Mouse (Mus musculus) neural tube, embryonic 15.5 days (tissue): ENCODE data around the gene Acap3. TPM values are rescaled to one million over a fixed set of nuclear protein-coding genes. Genes with fewer than 3 reads are reported as not detected.

Experiments
- ATAC-seq: fragments of 200-750 bp; cut with Nextera tagmentation; 2 replicates; pipeline ENCODE4 v1.8.0; 2017; ENCODE audit warnings: mild to moderate bottlenecking, moderate TSS enrichment, moderate library complexity; ENCODE audit not compliant: low FRiP score
- H3K27ac ChIP-seq: fragments of 300-500 bp; sonication (generic); replicated peaks from 2 replicates; pipeline ENCODE4 v1.5.1; 2015; ENCODE audit warnings: mild to moderate bottlenecking, inconsistent platforms
- H3K27me3 ChIP-seq: fragments of 300-500 bp; sonication (generic); replicated peaks from 2 replicates; pipeline ENCODE4 v1.6.1; 2015; ENCODE audit warnings: inconsistent platforms
- H3K36me3 ChIP-seq: fragments of 300-500 bp; sonication (generic); 2 replicates; pipeline ENCODE4 v1.6.1; 2015; ENCODE audit warnings: inconsistent platforms
- H3K4me1 ChIP-seq: fragments of 300-500 bp; sonication (generic); 2 replicates; pipeline ENCODE4 v1.6.1; 2015; ENCODE audit warnings: inconsistent platforms
- H3K4me2 ChIP-seq: fragments of 300-500 bp; sonication (generic); 2 replicates; pipeline ENCODE4 v1.6.1; 2015; ENCODE audit warnings: inconsistent platforms, mild to moderate bottlenecking, moderate library complexity
- H3K4me3 ChIP-seq: fragments of 300-500 bp; sonication (generic); replicated peaks from 2 replicates; pipeline ENCODE4 v1.5.1; 2015; ENCODE audit warnings: mild to moderate bottlenecking, inconsistent platforms
- H3K9ac ChIP-seq: fragments of 300-500 bp; sonication (generic); replicated peaks from 2 replicates; pipeline ENCODE4 v1.6.1; 2015; ENCODE audit warnings: mild to moderate bottlenecking, inconsistent platforms
- H3K9me3 ChIP-seq: fragments of 300-500 bp; sonication (generic); replicated peaks from 2 replicates; pipeline ENCODE4 v1.6.1; 2016; ENCODE audit warnings: inconsistent platforms
- WGBS: fragments of 180-500 bp; shearing (Covaris S2); methylation state at CpG from one replicate; pipeline ENCODE4 v1.1.7; 2015; ENCODE audit warnings: mixed read lengths; 5-methylcytosine and 5-hydroxymethylcytosine counted together
- polyA plus RNA-seq: library from polyadenylated mRNA; unstranded; fragments of >200 nt; fragmentation: Nextera tagmentation; extraction: Ambion mirVana; gene quantifications from 2 replicates; pipeline ENCODE4 v1.2.1, GENCODE M21; 2015

Gene Acap3
- polyA plus RNA-seq, 1 experiment from 2014 or later = 70.3 TPM

DNA sequence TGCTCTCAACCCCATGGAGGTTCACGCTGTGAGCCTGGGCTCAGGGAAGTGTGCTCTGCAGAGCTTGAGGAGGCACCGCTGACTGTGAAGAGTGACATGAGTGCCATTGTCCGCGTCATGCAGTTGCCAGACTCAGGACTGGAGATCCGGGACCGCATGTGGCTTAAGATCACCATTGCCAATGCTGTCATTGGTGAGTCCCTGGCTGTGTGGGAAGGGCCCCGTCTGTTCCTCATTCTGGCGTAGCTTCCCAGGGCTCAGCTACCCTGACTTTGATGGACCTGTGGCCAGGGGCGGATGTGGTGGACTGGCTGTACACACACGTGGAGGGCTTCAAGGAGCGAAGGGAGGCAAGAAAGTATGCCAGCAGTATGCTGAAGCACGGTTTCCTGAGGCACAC, 35.6 kb upstream of the Acap3 start:
- Histone ChIP-seq H3K4me2 (no peak overlapping the region), H3K4me1 (peaks cover 11% of the 10 kb centered on the region), H3K27ac (no peak overlapping the region), H3K36me3 (peaks cover 79% of the 10 kb centered on the region), H3K9me3 (no peaks in the 10 kb centered on the region), H3K9ac (no peak overlapping the region), H3K4me3 (no peak overlapping the region), H3K27me3 (no peaks in the 10 kb centered on the region)
- no peak for ATAC-seq
- WGBS = 97% methylated on average over 12 of the region's 12 CpGs

DNA sequence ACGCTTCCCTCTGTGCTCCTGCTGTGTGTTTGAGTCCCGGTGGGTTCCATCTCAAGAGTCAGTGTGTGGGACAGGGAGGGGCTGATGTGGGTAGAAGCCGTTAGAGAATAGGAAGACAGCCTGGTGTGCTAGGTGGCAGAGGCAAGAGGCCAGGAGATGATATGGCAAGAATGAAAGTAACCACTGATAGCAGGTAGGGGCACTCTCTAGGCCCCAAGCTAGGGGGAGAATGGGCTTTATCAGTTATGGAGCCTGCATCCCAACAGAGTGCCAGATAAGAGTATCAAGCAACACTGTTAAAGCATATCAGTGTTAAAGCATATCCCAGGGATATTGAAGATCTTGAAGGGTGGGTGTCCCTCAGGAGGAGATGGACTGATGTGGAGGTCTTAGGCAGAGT, 34.7 kb upstream of the Acap3 start:
- Histone ChIP-seq H3K27ac (no peak overlapping the region), H3K27me3 (no peaks in the 10 kb centered on the region), H3K4me1 (peaks cover 4% of the 10 kb centered on the region; the same call in 1 of the 2 replicates), H3K36me3 (peaks cover 87% of the 10 kb centered on the region), H3K4me3 (no peak overlapping the region), H3K9me3 (no peaks in the 10 kb centered on the region), H3K9ac (no peak overlapping the region), H3K4me2 (no peak overlapping the region)
- 86% methylated on average over 3 of the region's 3 CpGs for WGBS
- ATAC-seq = no peak

DNA sequence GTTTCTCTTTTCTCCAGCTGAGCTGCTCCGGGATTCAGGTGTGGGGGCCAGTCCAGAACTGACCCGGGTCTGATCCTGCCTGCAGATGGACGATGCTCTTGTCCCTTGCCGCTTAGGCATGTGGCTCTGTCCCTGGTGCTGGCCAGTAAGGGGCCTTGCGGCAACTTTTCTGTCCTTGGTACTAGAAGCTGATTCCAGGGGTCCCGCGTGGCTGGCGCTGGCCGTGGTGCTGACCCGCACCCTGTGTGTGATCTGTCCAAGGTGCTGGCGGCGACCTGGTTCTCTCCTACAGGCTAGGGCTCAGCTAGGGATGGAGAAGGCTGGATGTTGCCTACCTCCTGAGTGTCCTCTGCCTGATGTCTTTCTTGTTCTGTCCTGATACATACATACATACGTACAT, 32.3 kb upstream of the Acap3 start:
- Histone ChIP-seq H3K36me3 (peaks cover 78% of the 10 kb centered on the region), H3K4me1 (no peaks in the 10 kb centered on the region)
- ATAC-seq = no peak

DNA sequence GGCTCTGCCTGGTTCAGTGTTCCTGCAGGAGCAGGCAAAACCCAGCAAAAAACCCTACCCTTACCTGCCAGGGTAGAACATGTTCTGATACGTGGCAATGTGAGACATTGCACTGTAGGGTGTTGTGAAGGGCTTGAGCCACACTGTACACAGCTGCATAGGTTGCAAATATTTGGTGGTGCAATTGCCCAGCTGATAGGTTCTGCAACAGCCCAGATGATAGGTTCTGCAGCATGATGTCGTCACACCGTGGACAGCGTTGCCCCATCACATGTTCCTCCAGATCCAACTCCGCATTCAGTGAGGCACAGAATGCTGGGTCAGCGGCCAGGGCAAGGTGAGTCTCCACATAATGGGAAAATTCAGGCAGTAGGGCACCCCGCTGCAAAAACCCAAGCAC, 29.8 kb upstream of the Acap3 start:
- peaks cover 70% of the 10 kb centered on the region for H3K36me3 ChIP-seq
- no peaks in the 10 kb centered on the region for H3K4me1 ChIP-seq
- no peak overlapping the region for H3K4me2 ChIP-seq
- WGBS = 92% methylated on average over 7 of the region's 7 CpGs
- ATAC-seq = no peak
- no peak overlapping the region for H3K27ac ChIP-seq
- H3K9me3 ChIP-seq = no peaks in the 10 kb centered on the region
- no peak overlapping the region for H3K9ac ChIP-seq
- H3K4me3 ChIP-seq = no peak overlapping the region
- H3K27me3 ChIP-seq = no peaks in the 10 kb centered on the region

More for the DNA sequence above, 32.3 kb upstream of the Acap3 start:
- Histone ChIP-seq H3K27ac (no peak overlapping the region), H3K9ac (no peak overlapping the region), H3K4me3 (no peak overlapping the region), H3K9me3 (no peaks in the 10 kb centered on the region), H3K27me3 (no peaks in the 10 kb centered on the region), H3K4me2 (no peak overlapping the region)
- WGBS = 33% methylated on average over 13 of the region's 13 CpGs

DNA sequence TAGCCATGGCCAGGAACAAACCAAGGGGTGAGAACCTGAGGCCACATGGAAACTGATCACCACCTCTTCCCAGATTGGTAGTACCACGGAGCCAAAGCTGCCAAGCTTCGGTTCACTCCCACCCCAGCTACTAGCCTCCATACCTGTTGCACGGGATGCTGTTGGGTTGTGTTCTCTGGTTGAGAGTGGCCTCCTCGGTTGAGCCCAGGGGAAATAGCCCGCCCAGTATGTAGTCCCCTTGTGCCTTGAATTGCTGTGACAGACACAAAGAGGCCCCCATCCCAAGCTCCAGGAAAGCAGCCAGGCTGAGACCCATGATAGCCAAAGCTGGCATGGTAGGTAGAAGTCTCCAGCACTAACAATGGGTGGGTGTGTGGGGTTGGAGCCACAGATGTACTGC, 28.6 kb upstream of the Acap3 start, which contains the start of gene Tas1r3:
Gene Tas1r3, minus strand, starts transcription at position 362 of the 400 bp plus-strand sequence.
- Histone ChIP-seq H3K4me1 (peaks cover 2% of the 10 kb centered on the region), H3K9ac (no peak within 1 kb of the TSS), H3K9me3 (no peaks in the 10 kb centered on the region), H3K27ac (no peak within 1 kb of the TSS), H3K27me3 (no peaks in the 10 kb centered on the region), H3K4me2 (no peak within 1 kb of the TSS), H3K4me3 (no peak within 1 kb of the TSS), H3K36me3 (peaks cover 66% of the 10 kb centered on the region)
- no peak for ATAC-seq
- WGBS = 81% methylated on average over 5 of the region's 5 CpGs

DNA sequence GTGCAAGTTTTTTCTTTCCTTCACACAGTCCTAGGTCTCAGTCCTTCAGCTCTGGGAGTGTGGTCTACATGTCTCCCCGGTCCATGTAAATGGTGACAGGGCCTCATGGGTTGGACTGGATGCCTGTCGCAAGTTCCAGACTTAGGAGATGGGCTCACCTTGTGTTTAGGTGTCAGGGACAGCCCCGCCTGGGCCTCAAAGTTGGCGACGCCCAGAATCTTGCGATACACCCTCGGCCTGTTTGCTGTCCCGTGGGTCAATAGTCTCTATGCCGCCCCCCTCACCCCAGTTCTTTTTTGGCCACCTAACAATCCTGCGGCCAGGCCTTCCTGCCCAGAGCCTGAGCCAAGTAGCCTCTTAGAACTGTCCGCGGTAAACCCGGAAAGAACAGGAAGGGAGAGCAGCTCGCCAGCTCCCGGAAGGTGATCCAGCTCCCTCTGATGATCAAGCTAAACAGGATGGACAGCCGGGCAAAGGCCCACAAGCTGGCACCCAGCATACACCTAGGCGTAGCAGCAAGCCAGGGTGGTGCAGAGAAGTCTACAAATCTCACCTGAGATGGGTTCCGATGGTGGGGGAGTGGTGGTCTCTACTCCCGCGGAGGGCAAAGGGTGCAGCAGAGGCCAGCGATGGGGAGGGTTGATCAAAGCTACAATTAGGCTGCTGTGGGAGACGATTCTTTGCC, 22.9 kb upstream of the Acap3 start:
- Histone ChIP-seq H3K27me3 (no peaks in the 10 kb centered on the region), H3K4me1 (peaks cover 32% of the 10 kb centered on the region), H3K27ac (peak overlapping the region; percentile 58), H3K4me3 (peak overlapping the region; percentile 86), H3K9me3 (no peaks in the 10 kb centered on the region), H3K36me3 (peaks cover 47% of the 10 kb centered on the region), H3K4me2 (peak overlapping the region; percentile 92), H3K9ac (peak overlapping the region; percentile 84)
- ATAC-seq = no peak; the same call in 1 of the 2 replicates
- WGBS = 11% methylated on average over 22 of the region's 22 CpGs

DNA sequence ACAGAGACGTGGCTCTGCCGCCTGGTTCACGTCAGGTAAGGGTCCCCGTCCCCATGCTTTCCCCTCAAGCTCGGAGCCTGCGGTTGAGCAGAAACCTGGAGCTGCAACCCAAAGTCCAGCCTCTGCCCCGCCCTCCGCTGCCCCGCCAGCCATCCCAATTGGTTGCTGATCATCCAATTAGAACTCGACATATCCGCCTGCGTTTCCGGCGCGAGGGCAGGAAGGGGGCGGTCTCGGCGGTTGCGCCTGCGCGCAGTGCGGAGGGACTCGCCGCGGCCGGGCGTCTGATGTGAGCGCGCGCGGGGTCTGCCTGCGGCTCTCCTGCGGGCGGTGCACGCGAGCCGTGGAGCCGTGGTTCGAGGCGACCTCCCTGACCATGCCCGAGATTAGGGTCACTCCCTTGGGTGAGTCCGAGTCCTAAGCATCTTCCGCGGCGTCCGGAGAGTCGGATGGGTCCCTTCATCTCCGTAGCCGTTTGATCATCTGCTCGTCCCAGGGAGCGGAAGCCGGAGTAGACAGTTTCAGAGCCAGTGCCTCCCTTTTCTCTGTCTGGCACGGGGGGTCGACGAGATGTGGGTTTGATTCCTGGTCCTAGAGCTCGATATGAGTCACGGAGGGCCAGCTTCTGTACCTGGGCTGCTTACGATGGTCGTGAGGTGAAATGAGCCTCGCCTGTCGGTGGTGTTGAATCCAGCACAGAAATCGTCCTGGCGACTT, 22.1 kb upstream of the Acap3 start, which contains the start of the genes Cptp and Ints11:
Gene Cptp, minus strand, starts transcription at position 124 of the 717 bp plus-strand sequence.
Gene Ints11, plus strand, starts transcription at position 230 of the 717 bp plus-strand sequence.
- ATAC-seq = peak; percentile 96
- Histone ChIP-seq H3K27ac (peak within 1 kb of the TSS; percentile 83), H3K9ac (peak within 1 kb of the TSS; percentile 84), H3K36me3 (peaks cover 53% of the 10 kb centered on the region), H3K9me3 (no peaks in the 10 kb centered on the region), H3K4me2 (peak within 1 kb of the TSS; percentile 92), H3K4me3 (peak within 1 kb of the TSS; percentile 86), H3K4me1 (peaks cover 32% of the 10 kb centered on the region), H3K27me3 (no peaks in the 10 kb centered on the region)
- under 1% methylated on average over 63 of the region's 63 CpGs for WGBS

DNA sequence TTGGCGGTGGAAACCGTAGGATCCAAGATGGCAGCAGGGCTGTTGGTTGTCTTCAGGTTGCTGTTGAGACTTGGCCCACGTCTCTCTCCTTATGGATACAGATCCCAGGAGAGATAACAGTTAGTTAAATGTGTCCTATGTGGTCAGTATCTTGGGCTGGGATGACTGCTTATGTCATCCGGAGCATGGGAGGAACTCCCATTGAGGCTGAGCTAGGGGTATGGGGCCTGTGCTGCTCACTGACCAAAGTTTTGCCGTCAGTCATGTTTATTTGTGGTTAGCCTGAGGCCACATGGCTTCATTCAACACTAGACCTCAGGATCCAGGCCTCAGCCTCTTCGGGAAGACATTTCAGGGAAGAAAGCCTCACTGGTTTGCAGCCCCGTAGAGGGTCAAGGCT, 20.2 kb upstream of the Acap3 start:
- 96% methylated on average over 7 of the region's 7 CpGs for WGBS

DNA sequence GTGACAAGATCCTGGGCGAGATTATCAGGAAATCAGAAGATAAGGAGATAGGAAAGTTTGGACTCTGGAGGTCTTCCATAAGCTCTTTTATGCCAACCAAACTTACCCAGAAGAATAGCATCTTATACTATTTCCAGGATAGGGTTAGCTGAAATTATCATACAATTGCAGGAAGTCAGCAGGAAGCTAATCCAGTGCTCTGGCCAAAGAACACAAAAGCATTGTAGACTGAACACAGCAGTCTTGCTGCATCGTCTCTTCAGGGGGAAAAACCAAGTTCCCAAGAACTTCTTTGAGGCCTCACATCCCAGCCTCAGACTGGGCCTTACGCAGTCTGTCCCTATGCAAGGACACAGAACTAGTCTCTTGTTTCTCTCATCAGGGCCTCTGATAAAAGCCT, 8.0 kb upstream of the Acap3 start:
- WGBS = 87% methylated on average over 3 of the region's 3 CpGs
- H3K36me3 ChIP-seq = peaks cover 46% of the 10 kb centered on the region
- H3K9ac ChIP-seq = no peak overlapping the region

More for the DNA sequence above, 20.2 kb upstream of the Acap3 start:
- Histone ChIP-seq H3K4me2 (no peak overlapping the region), H3K9ac (no peak overlapping the region), H3K36me3 (peaks cover 55% of the 10 kb centered on the region), H3K9me3 (no peaks in the 10 kb centered on the region), H3K4me1 (peaks cover 32% of the 10 kb centered on the region), H3K4me3 (no peak overlapping the region), H3K27me3 (no peaks in the 10 kb centered on the region), H3K27ac (no peak overlapping the region)
- no peak for ATAC-seq

DNA sequence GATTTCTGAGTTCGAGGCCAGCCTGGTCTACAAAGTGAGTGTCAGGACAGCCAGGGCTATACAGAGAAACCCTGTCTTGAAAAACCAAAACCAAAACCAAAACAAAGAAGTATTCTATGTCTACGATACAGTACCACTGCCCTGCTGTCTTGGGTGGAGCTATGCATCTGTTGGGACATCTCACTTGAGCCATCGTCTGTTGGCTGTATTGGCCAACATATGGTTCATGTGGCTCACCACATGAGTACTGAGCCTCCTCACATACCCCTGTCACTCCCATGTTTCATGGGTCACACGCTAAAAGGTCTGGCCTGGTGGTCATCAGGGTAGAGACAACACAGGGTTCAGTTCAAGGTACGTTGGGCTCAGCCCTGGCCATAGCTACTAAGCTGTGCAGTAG, 5.3 kb upstream of the Acap3 start:
- Histone ChIP-seq H3K4me1 (peaks cover 18% of the 10 kb centered on the region), H3K36me3 (peaks cover 56% of the 10 kb centered on the region), H3K4me3 (no peak overlapping the region), H3K9me3 (no peaks in the 10 kb centered on the region), H3K27me3 (no peaks in the 10 kb centered on the region), H3K27ac (no peak overlapping the region), H3K9ac (no peak overlapping the region), H3K4me2 (no peak overlapping the region)
- WGBS = 97% methylated on average over 5 of the region's 5 CpGs
- ATAC-seq = no peak

More for the DNA sequence above, 8.0 kb upstream of the Acap3 start:
- H3K4me1 ChIP-seq = no peaks in the 10 kb centered on the region
- H3K4me2 ChIP-seq = no peak overlapping the region
- no peaks in the 10 kb centered on the region for H3K9me3 ChIP-seq
- H3K4me3 ChIP-seq = no peak overlapping the region
- H3K27me3 ChIP-seq = no peaks in the 10 kb centered on the region
- H3K27ac ChIP-seq = no peak overlapping the region
- no peak for ATAC-seq

DNA sequence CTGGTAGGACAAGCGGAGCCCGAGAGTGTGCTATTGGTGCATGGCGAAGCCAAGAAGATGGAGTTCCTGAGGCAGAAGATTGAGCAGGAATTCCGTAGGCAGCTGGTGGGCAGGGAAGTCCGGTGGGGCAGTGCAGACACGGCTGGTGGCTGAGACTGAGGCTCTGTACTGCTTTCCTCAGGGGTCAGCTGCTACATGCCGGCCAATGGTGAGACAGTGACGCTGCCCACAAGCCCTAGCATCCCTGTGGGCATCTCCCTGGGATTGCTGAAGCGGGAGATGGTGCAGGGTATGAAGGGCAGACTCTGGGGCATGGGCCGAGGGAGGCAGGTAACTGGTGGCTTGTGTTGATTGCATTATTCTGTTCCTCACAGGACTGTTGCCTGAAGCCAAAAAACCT, 3.9 kb upstream of the Acap3 start:
- ATAC-seq = no peak
- 89% methylated on average over 10 of the region's 10 CpGs for WGBS
- no peaks in the 10 kb centered on the region for H3K9me3 ChIP-seq
- no peak overlapping the region for H3K4me2 ChIP-seq
- no peak overlapping the region for H3K4me3 ChIP-seq
- no peak overlapping the region for H3K27ac ChIP-seq
- peaks cover 19% of the 10 kb centered on the region for H3K4me1 ChIP-seq
- H3K27me3 ChIP-seq = no peaks in the 10 kb centered on the region
- H3K9ac ChIP-seq = no peak overlapping the region
- peaks cover 52% of the 10 kb centered on the region for H3K36me3 ChIP-seq

DNA sequence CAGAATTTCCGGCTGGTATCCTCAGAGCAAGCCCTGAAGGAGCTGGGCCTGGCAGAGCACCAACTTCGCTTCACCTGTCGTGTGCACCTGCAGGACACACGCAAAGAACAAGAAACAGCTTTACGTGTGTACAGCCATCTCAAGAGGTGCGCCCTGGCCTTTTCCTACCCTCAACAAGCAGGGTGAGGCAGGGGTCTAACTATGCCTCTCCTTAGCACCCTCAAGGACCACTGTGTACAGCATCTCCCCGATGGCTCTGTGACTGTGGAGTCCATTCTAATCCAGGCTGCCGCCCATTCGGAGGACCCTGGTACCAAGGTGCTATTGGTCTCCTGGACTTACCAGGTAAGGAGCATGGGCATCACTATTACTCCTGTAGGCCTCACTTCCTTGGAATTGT, 3.4 kb upstream of the Acap3 start:
- H3K4me2 ChIP-seq = no peak overlapping the region
- H3K36me3 ChIP-seq = peaks cover 52% of the 10 kb centered on the region
- 94% methylated on average over 9 of the region's 9 CpGs for WGBS
- H3K27me3 ChIP-seq = no peaks in the 10 kb centered on the region
- H3K4me3 ChIP-seq = no peak overlapping the region
- ATAC-seq = no peak
- H3K9ac ChIP-seq = no peak overlapping the region
- no peaks in the 10 kb centered on the region for H3K9me3 ChIP-seq
- H3K27ac ChIP-seq = no peak overlapping the region
- peaks cover 24% of the 10 kb centered on the region for H3K4me1 ChIP-seq
